Mouse (Mus musculus) midbrain, embryonic 16.5 days (tissue): ENCODE measurements around the gene Pgls. TPM values are rescaled to one million over a fixed set of nuclear protein-coding genes. Genes with fewer than 3 reads are reported as not detected.

Source experiments
- ATAC-seq: fragments of 200-750 bp; cut with Nextera tagmentation; 2 replicates; pipeline ENCODE4 v1.8.0; 2017; ENCODE audit warnings: moderate TSS enrichment
- H3K27ac ChIP-seq: fragments of 300-500 bp; sonication (generic); 2 replicates; pipeline ENCODE4 v1.5.1; 2014; ENCODE audit warnings: mild to moderate bottlenecking, low read length, mixed read lengths
- H3K27me3 ChIP-seq: fragments of 300-500 bp; sonication (generic); 2 replicates; pipeline ENCODE4 v1.6.1; 2014; ENCODE audit warnings: low read depth, low read length, mixed read lengths; ENCODE audit not compliant: control insufficient read depth, insufficient read depth
- H3K36me3 ChIP-seq: fragments of 300-500 bp; sonication (generic); 2 replicates; pipeline ENCODE4 v1.6.1; 2014; ENCODE audit warnings: mild to moderate bottlenecking, low read length, moderate library complexity, mixed read lengths; ENCODE audit not compliant: control insufficient read depth, insufficient read depth
- H3K4me1 ChIP-seq: fragments of 300-500 bp; sonication (generic); 2 replicates; pipeline ENCODE4 v1.6.1; 2014; ENCODE audit warnings: mild to moderate bottlenecking, low read length, mixed read lengths; ENCODE audit not compliant: control insufficient read depth, insufficient read depth
- H3K4me2 ChIP-seq: fragments of 300-500 bp; sonication (generic); 2 replicates; pipeline ENCODE4 v1.6.1; 2014; ENCODE audit warnings: mild to moderate bottlenecking, low read length, mixed read lengths
- H3K4me3 ChIP-seq: fragments of 300-500 bp; sonication (generic); 2 replicates; pipeline ENCODE4 v1.5.1; 2014; ENCODE audit warnings: low read depth, mild to moderate bottlenecking, low read length, moderate library complexity, mixed read lengths
- H3K9ac ChIP-seq: fragments of 300-500 bp; sonication (generic); 2 replicates; pipeline ENCODE4 v1.6.1; 2014; ENCODE audit warnings: low read depth, low read length, mixed read lengths
- H3K9me3 ChIP-seq: fragments of 300-500 bp; sonication (generic); replicated peaks from 2 replicates; pipeline ENCODE4 v1.6.1; 2014; ENCODE audit warnings: mild to moderate bottlenecking, low read length, mixed read lengths; ENCODE audit not compliant: control insufficient read depth, poor library complexity, severe bottlenecking
- WGBS: fragments of 180-500 bp; shearing (Covaris S2); extraction: QIAGEN DNeasy Blood & Tissue Kit; methylation state at CpG from one replicate; pipeline ENCODE4 v1.1.7; 2014; 5-methylcytosine and 5-hydroxymethylcytosine counted together
- polyA plus RNA-seq: library from polyadenylated mRNA; unstranded; fragments of >200 nt; fragmentation: Nextera tagmentation; extraction: Ambion mirVana; gene quantifications from 2 replicates; pipeline ENCODE4 v1.2.1, GENCODE M21; 2015

The Pgls gene
- polyA plus RNA-seq, 1 experiment from 2014 or later = 237 TPM

DNA sequence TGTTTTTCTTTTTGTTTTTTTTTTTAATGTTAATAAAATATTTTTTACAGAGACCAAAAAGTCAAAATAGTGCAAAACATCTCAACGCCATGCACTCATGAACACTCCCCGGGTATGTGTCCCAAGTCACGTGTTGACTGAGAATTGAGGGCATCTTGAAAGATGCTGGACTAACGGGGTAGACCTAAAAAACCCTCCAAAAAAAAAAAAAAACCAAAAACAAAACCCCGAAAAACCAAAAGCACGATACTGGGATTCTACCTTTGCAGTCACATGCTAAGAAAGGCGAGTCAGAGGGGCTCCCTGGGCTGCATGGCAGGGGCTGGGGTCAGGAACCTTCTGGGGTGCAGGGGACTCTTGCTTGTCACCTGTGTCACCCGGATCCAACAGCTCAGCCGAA is 34.8 kb downstream of the Pgls start:
- Histone ChIP-seq H3K27ac (no peak overlapping the region), H3K36me3 (peaks cover 22% of the 10 kb centered on the region), H3K4me1 (peaks cover 14% of the 10 kb centered on the region), H3K9me3 (no peaks in the 10 kb centered on the region), H3K4me3 (no peak overlapping the region), H3K4me2 (no peak overlapping the region), H3K27me3 (peaks cover 3% of the 10 kb centered on the region; the same call in 1 of the 2 replicates), H3K9ac (no peak overlapping the region)
- whole genome bisulfite sequencing = 90% methylated on average over 9 of the region's 9 CpGs
- ATAC-seq = no peak

DNA sequence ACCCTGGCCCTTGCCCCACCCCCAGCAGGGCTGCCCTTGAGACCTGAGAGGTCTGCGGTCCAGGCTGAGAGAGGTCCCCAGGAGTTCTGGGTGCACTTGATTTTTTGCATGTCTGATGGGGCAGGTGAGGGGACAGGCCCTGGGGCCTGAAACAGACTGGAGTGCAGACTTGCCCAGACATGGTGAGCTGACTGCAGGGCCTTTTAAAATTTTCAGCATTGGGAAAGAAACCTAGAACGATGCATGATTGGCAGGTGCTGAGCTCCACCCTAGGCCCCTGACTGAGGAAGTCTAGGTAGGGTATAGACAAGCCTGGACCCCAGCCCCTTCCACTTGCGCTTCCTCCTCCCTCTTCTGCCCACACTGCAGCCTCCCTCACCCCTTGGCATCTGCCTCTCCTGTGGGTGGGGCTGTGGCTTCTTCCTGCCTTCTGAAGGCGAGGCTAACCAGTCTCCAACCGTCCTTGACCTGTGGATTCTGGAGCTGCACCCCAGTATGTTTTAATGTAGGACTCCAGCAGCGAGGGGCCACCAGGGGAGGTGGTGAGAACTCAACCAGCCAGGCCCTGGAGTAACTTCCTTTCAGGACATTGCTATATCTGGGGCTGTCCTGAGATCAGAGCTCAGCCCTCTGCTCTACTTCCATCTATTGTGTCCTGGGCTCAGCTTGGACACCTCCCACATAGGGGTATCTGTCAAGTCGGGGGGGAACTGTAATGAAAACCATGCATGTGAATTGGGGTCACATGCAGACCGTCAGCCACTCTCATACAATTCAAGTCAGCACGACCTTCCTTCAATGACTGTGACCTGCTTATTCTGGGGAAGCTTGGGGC is 35.5 kb downstream of the Pgls start:
- no peak overlapping the region for H3K27ac ChIP-seq
- no peak for ATAC-seq
- H3K4me2 ChIP-seq = no peak overlapping the region
- H3K9me3 ChIP-seq = no peaks in the 10 kb centered on the region
- 50% methylated on average over 9 of the region's 9 CpGs for WGBS
- no peak overlapping the region for H3K9ac ChIP-seq
- H3K4me1 ChIP-seq = peaks cover 14% of the 10 kb centered on the region
- H3K4me3 ChIP-seq = no peak overlapping the region
- H3K27me3 ChIP-seq = peaks cover 5% of the 10 kb centered on the region; the same call in 1 of the 2 replicates
- H3K36me3 ChIP-seq = peaks cover 14% of the 10 kb centered on the region

DNA sequence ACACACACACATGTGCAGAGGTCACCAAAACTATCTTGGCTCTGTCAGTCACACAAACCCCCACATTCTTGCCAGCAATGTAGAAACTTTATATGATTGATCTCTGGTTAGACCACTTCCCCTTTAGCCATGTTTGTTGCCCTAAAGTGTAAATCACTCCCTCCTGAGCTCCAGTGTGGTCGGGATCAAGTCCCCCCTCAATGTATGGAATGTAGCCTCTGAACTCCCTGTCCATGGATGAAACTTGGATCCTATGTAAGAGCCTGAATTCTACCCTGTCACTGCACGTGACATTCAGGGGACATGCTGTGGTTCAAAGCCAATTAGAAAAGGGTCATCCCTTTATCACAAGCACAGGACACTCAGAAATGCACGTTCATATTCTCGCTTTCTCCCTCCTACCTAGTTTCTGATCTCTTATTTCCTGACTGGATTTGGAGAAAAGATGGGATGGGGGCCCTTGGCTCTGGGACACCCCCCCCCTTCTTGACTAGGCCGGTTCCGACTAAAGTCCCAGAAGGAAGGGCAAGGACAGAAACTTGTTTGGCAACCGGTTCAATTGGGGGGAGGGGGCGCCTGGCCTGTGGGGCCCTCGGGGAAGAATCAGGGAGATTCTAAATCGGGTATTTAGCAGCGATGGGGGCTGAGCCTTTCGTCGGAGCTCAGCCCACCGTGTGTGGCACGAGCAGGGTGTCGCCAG is 36.6 kb downstream of the Pgls start:
- peak overlapping the region; percentile 48 for H3K4me3 ChIP-seq

DNA sequence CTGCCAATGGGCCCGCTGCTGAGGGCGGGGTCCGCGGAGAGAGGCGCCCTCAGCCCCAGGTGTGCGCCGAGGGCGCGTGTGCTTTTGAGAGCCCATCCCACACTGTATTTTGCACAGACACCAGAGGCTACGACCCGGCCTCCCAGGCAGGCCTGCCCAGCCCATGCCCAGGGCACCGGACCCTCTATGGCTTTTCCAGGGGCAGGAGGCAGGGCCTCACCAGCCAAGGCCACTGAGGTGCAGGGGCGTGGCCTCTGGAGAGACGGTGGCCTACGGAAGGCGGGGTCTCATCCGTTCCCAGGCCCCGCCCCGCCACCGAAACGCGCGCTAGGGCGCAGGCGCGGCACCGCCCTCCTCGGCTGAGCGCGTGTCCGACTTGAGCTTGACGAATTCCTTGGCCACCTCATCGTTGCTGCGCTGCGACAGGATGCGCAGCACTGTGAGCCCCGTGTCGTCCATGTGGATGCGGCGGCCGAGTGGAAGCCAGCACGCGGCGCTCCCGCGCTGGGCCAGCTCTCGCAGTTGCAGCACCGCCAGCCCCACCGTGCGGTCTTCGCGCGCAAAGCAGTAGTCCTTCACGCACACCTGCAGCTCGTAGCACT is 37.2 kb downstream of the Pgls start:
- Histone ChIP-seq H3K4me2 (peak overlapping the region; percentile 95), H3K9me3 (no peaks in the 10 kb centered on the region), H3K27ac (peak overlapping the region; percentile 89), H3K4me3 (peak overlapping the region; percentile 48), H3K36me3 (peaks cover 4% of the 10 kb centered on the region), H3K27me3 (peaks cover 5% of the 10 kb centered on the region; the same call in 1 of the 2 replicates), H3K4me1 (peaks cover 14% of the 10 kb centered on the region), H3K9ac (peak overlapping the region; percentile 77)
- 2% methylated on average over 55 of the region's 55 CpGs for WGBS
- peak; percentile 87 for ATAC-seq

More for the DNA sequence above, 36.6 kb downstream of the Pgls start:
- H3K9me3 ChIP-seq = no peaks in the 10 kb centered on the region
- ATAC-seq = no peak
- H3K4me1 ChIP-seq = peaks cover 14% of the 10 kb centered on the region
- peaks cover 8% of the 10 kb centered on the region for H3K36me3 ChIP-seq
- H3K27me3 ChIP-seq = peaks cover 5% of the 10 kb centered on the region; the same call in 1 of the 2 replicates
- peak overlapping the region; percentile 95 for H3K4me2 ChIP-seq
- WGBS = 8% methylated on average over 16 of the region's 16 CpGs
- H3K9ac ChIP-seq = peak overlapping the region; percentile 77
- H3K27ac ChIP-seq = peak overlapping the region; percentile 89

DNA sequence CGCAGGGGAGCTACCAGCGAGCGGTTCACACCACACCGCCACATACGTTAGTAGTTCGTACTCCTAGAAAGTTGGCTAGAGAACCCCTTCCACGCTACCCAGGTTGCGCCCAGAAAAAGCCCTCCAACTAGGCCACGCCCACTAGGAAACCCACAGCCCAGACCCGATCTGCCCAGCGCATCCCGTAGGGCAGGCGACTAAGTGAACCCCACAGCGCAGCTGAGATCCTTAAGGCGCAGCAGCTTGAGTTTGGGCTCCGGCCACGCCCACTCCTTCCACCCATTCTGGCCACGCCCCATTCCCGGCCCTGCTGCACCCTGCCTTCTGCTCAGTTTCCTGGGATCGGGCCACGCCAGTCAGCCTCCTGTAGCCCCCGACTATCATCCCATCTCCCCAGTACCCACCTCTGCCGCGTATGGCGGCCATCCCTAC is 37.8 kb downstream of the Pgls start:
- Histone ChIP-seq H3K27ac (peak overlapping the region; percentile 89), H3K9ac (peak overlapping the region; percentile 77), H3K9me3 (no peaks in the 10 kb centered on the region), H3K4me3 (peak overlapping the region; percentile 48), H3K4me2 (peak overlapping the region; percentile 95), H3K36me3 (no peaks in the 10 kb centered on the region; the same call in 1 of the 2 replicates), H3K27me3 (peaks cover 5% of the 10 kb centered on the region; the same call in 1 of the 2 replicates), H3K4me1 (peaks cover 14% of the 10 kb centered on the region)
- ATAC-seq = peak; percentile 30
- WGBS = 5% methylated on average over 25 of the region's 25 CpGs

DNA sequence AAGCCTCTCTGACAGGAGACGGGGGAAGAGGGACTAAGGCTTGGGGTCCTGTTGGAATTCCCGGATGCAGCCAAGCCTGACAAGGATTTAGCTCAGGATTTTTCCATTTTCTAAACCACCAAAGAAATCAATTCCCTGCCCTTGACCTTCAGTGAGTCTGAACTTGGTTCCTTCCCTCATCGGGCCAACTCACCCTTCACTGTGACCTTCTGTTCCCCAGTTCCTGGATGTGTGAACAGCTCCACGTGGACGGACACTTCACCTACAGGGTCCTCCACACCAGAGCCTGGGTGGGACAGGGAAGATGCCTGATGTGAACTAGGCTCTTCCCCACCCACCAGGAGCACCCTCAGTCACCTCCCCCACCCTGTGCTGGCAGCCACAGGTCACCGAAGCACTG is 38.8 kb downstream of the Pgls start:
- no peak for ATAC-seq
- Histone ChIP-seq H3K4me2 (no peak overlapping the region), H3K4me3 (no peak overlapping the region), H3K4me1 (peaks cover 14% of the 10 kb centered on the region), H3K27ac (no peak overlapping the region), H3K36me3 (no peaks in the 10 kb centered on the region; the same call in 1 of the 2 replicates), H3K27me3 (peaks cover 5% of the 10 kb centered on the region; the same call in 1 of the 2 replicates), H3K9me3 (no peaks in the 10 kb centered on the region), H3K9ac (no peak overlapping the region)
- 86% methylated on average over 6 of the region's 6 CpGs for WGBS

DNA sequence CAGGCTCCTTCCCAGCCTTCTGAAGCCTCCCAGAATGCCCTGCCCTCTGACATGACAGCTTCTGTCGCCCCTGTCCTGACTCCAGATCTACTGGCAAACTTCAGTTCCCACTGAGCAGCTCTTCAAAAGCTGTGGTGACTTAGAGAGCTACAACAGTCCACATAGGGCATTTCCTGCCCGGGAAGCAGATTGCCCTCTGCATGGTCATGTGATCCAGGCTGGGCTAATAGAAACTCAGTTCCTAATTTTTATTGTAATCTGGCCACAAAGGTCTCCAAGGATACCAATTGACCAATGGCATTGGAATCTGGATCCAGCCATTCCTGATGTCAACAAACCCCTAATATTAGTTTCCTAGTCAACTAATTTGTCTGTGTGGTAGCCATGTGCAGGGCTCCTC is 39.9 kb downstream of the Pgls start:
- H3K36me3 ChIP-seq = peaks cover 3% of the 10 kb centered on the region; the same call in 1 of the 2 replicates
- no peaks in the 10 kb centered on the region for H3K9me3 ChIP-seq
- no peak overlapping the region for H3K4me3 ChIP-seq
- H3K27ac ChIP-seq = no peak overlapping the region
- H3K4me1 ChIP-seq = peaks cover 14% of the 10 kb centered on the region
- 60% methylated on average over 2 of the region's 2 CpGs for WGBS
- H3K4me2 ChIP-seq = no peak overlapping the region
- H3K27me3 ChIP-seq = peaks cover 5% of the 10 kb centered on the region; the same call in 1 of the 2 replicates
- ATAC-seq = no peak
- no peak overlapping the region for H3K9ac ChIP-seq

DNA sequence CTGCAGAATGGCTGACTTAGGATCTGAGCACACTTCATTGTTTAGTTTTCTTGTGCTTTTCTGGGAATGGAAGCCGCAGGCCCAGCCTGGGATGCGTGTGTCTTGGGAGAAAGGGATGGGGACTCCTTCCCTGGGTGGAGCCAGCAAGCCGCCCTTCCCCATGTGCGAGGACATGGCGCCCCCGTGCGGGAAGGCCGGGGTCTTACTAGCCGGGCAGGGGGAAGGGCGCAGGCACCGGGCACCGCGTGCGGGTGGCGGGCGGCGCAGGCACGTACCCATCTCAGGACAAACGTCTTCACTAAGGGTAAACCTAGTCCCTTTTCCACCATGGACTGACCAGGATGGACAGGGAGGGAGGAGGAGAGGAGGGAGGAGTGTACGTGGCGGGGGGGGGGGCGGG is 41.2 kb downstream of the Pgls start:
- ATAC-seq = no peak
- Histone ChIP-seq H3K4me3 (no peak overlapping the region), H3K27ac (no peak overlapping the region), H3K27me3 (peaks cover 5% of the 10 kb centered on the region; the same call in 1 of the 2 replicates), H3K9ac (no peak overlapping the region), H3K4me2 (no peak overlapping the region), H3K4me1 (peaks cover 14% of the 10 kb centered on the region), H3K9me3 (no peaks in the 10 kb centered on the region), H3K36me3 (peaks cover 3% of the 10 kb centered on the region; the same call in 1 of the 2 replicates)
- WGBS = 8% methylated on average over 19 of the region's 22 CpGs
